Mouse (Mus musculus): ENCODE measurements around the gene Larp1.
A peak's percentile ranks its signal among the peaks of the same experiment; 100 is the strongest.

DNA sequence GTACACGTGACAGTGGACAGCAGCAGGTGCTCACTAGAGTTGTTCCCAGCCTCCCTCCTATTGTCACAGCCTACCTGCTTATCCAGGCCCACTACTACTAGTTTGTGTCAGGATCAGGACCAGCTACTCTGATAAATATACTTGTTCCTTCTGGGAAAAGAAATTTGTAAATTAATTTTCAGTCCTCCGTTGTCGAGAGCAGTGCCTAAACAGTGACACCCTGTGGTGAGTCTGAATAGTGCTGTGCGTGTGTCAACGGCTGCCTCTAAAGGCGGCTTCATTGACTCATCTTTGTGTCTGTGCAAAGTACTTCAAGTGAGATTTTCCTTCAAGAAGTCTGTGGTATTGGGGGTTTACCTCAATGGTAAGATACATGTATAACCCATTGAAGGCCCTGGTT lies 48.6 kb downstream of the Larp1 start:
- TF ChIP-seq POLR2A (IDR thresholded peaks at IDR 0.05; ENCODE audit: borderline replicate concordance, extremely low read depth, low read depth, low read length) (no peak), CTCF (IDR thresholded peaks at IDR 0.05; ENCODE audit: insufficient read depth, low read length) (peak; percentile 80)

All from lung, adult 2 months (tissue).